Mouse (Mus musculus): ENCODE measurements around the gene Slc6a5. TPM values are rescaled to one million over a fixed set of nuclear protein-coding genes. Genes with fewer than 3 reads are reported as not detected.
"Not testable (repeated sequence)": the region's sequence is repeated elsewhere in the genome, so short reads cannot be mapped to it uniquely, and the experiment has no call there.

The Slc6a5 gene
- polyA plus RNA-seq, 1 experiment from 2014 or later, result not detected

- WGBS, result 8% methylated on average over 4 of the region's 4 CpGs
- H3K36me3 ChIP-seq (ENCODE audit: control insufficient read depth, insufficient read depth, low read length), result no peaks in the 10 kb centered on the region
- 0 out of 2 replicates have a peak, but pooled peaks cover 4% of the 10 kb centered on the region for H3K4me1 ChIP-seq (ENCODE audit: control insufficient read depth, insufficient read depth, low read length)
- peak; percentile 80 for ATAC-seq
- peak overlapping the region; percentile 31; the same call in 1 of the 2 replicates for H3K4me2 ChIP-seq (ENCODE audit: low read length)
- H3K4me3 ChIP-seq (ENCODE audit: low read depth, low read length), result no peak overlapping the region
- DNase-seq (ENCODE audit: low spot score), result no peak
- H3K9ac ChIP-seq (ENCODE audit: low read length), result 0 out of 2 replicates have a peak overlapping the region, but pooled peaks have one; percentile 30
- no peaks in the 10 kb centered on the region for H3K9me3 ChIP-seq (replicated peaks; ENCODE audit: control insufficient read depth, low read length)
- H3K27me3 ChIP-seq (replicated peaks; ENCODE audit: control insufficient read depth, insufficient read depth, low read length), result peaks cover 57% of the 10 kb centered on the region
- 0 out of 2 replicates have a peak overlapping the region, but pooled peaks have one; percentile 1 for H3K27ac ChIP-seq (ENCODE audit: low read depth, low read length)
Observed at GRCm38 (mm10) chr7:49922928-49923327, 13.0 kb downstream of the Slc6a5 start.

- WGBS, result under 1% methylated on average over 13 of the region's 13 CpGs
Observed at GRCm38 (mm10) chr7:49923376-49923775, 13.4 kb downstream of the Slc6a5 start.

GRCm38 (mm10) chr7:49928571-49928970 lies 18.6 kb downstream of the Slc6a5 start:
- ATAC-seq (peak; percentile 47; the same call in 1 of the 2 replicates), DNase-seq (ENCODE audit: low spot score) (no peak)
- H3K36me3 ChIP-seq (ENCODE audit: control insufficient read depth, insufficient read depth, low read length), result no peaks in the 10 kb centered on the region
- no peak overlapping the region for H3K4me3 ChIP-seq (ENCODE audit: low read depth, low read length)
- H3K27ac ChIP-seq (ENCODE audit: low read depth, low read length), result no peak overlapping the region
- H3K27me3 ChIP-seq (replicated peaks; ENCODE audit: control insufficient read depth, insufficient read depth, low read length), result peaks cover 21% of the 10 kb centered on the region
- H3K4me2 ChIP-seq (ENCODE audit: low read length), result no peak overlapping the region
- no peaks in the 10 kb centered on the region for H3K9me3 ChIP-seq (replicated peaks; ENCODE audit: control insufficient read depth, low read length)
- WGBS, result 60% methylated on average over 3 of the region's 3 CpGs
- no peak overlapping the region for H3K9ac ChIP-seq (ENCODE audit: low read length)
- H3K4me1 ChIP-seq (ENCODE audit: control insufficient read depth, insufficient read depth, low read length), result no peaks in the 10 kb centered on the region

More at GRCm38 (mm10) chr7:49923376-49923775, 13.4 kb downstream of the Slc6a5 start:
- H3K4me1 ChIP-seq (ENCODE audit: control insufficient read depth, insufficient read depth, low read length), result 0 out of 2 replicates have a peak, but pooled peaks cover 4% of the 10 kb centered on the region
- peaks cover 52% of the 10 kb centered on the region for H3K27me3 ChIP-seq (replicated peaks; ENCODE audit: control insufficient read depth, insufficient read depth, low read length)
- H3K4me2 ChIP-seq (ENCODE audit: low read length), result peak overlapping the region; percentile 31; the same call in 1 of the 2 replicates
- H3K27ac ChIP-seq (ENCODE audit: low read depth, low read length), result 0 out of 2 replicates have a peak overlapping the region, but pooled peaks have one; percentile 1
- 0 out of 2 replicates have a peak overlapping the region, but pooled peaks have one; percentile 30 for H3K9ac ChIP-seq (ENCODE audit: low read length)
- no peaks in the 10 kb centered on the region for H3K9me3 ChIP-seq (replicated peaks; ENCODE audit: control insufficient read depth, low read length)
- ATAC-seq, result peak; percentile 90
- no peaks in the 10 kb centered on the region for H3K36me3 ChIP-seq (ENCODE audit: control insufficient read depth, insufficient read depth, low read length)
- peak; percentile 94 for DNase-seq (ENCODE audit: low spot score)
- H3K4me3 ChIP-seq (ENCODE audit: low read depth, low read length), result no peak overlapping the region

- H3K27me3 ChIP-seq (replicated peaks; ENCODE audit: control insufficient read depth, insufficient read depth, low read length), result peaks cover 12% of the 10 kb centered on the region
- DNase-seq (ENCODE audit: low spot score), result no peak
- no peak overlapping the region for H3K27ac ChIP-seq (ENCODE audit: low read depth, low read length)
Observed at GRCm38 (mm10) chr7:49929999-49930398, 20.1 kb downstream of the Slc6a5 start.

GRCm38 (mm10) chr7:49933386-49934115 lies 23.6 kb downstream of the Slc6a5 start:
- not testable (repeated sequence) for H3K27ac ChIP-seq (ENCODE audit: low read depth, low read length); H3K9ac ChIP-seq (ENCODE audit: low read length); H3K36me3 ChIP-seq (ENCODE audit: control insufficient read depth, insufficient read depth, low read length); H3K4me1 ChIP-seq (ENCODE audit: control insufficient read depth, insufficient read depth, low read length); ATAC-seq; H3K4me3 ChIP-seq (ENCODE audit: low read depth, low read length); H3K4me2 ChIP-seq (ENCODE audit: low read length); DNase-seq (ENCODE audit: low spot score); H3K27me3 ChIP-seq (replicated peaks; ENCODE audit: control insufficient read depth, insufficient read depth, low read length); H3K9me3 ChIP-seq (replicated peaks; ENCODE audit: control insufficient read depth, low read length)
- 73% methylated on average over 14 of the region's 14 CpGs for WGBS

More at GRCm38 (mm10) chr7:49929999-49930398, 20.1 kb downstream of the Slc6a5 start:
- WGBS, result 47% methylated on average over 4 of the region's 4 CpGs
- Histone ChIP-seq H3K4me3 (ENCODE audit: low read depth, low read length) (no peak overlapping the region), H3K4me2 (ENCODE audit: low read length) (no peak overlapping the region), H3K9me3 (replicated peaks; ENCODE audit: control insufficient read depth, low read length) (no peaks in the 10 kb centered on the region), H3K4me1 (ENCODE audit: control insufficient read depth, insufficient read depth, low read length) (no peaks in the 10 kb centered on the region), H3K36me3 (ENCODE audit: control insufficient read depth, insufficient read depth, low read length) (no peaks in the 10 kb centered on the region), H3K9ac (ENCODE audit: low read length) (no peak overlapping the region)
- ATAC-seq, result no peak

- Histone ChIP-seq H3K27me3 (replicated peaks; ENCODE audit: control insufficient read depth, insufficient read depth, low read length) (no peaks in the 10 kb centered on the region), H3K4me3 (ENCODE audit: low read depth, low read length) (no peak overlapping the region), H3K9me3 (replicated peaks; ENCODE audit: control insufficient read depth, low read length) (no peaks in the 10 kb centered on the region), H3K4me2 (ENCODE audit: low read length) (no peak overlapping the region), H3K27ac (ENCODE audit: low read depth, low read length) (no peak overlapping the region), H3K4me1 (ENCODE audit: control insufficient read depth, insufficient read depth, low read length) (peaks cover under 1% of the 10 kb centered on the region; the same call in 1 of the 2 replicates), H3K9ac (ENCODE audit: low read length) (no peak overlapping the region), H3K36me3 (ENCODE audit: control insufficient read depth, insufficient read depth, low read length) (no peaks in the 10 kb centered on the region)
- 82% methylated on average over 3 of the region's 3 CpGs for WGBS
- ATAC-seq (no peak), DNase-seq (ENCODE audit: low spot score) (no peak)
Observed at GRCm38 (mm10) chr7:49936821-49937220, 26.9 kb downstream of the Slc6a5 start.

- Histone ChIP-seq H3K27me3 (replicated peaks; ENCODE audit: control insufficient read depth, insufficient read depth, low read length) (no peaks in the 10 kb centered on the region), H3K4me2 (ENCODE audit: low read length) (no peak overlapping the region), H3K36me3 (ENCODE audit: control insufficient read depth, insufficient read depth, low read length) (no peaks in the 10 kb centered on the region), H3K9me3 (replicated peaks; ENCODE audit: control insufficient read depth, low read length) (no peaks in the 10 kb centered on the region), H3K27ac (ENCODE audit: low read depth, low read length) (no peak overlapping the region), H3K9ac (ENCODE audit: low read length) (no peak overlapping the region), H3K4me3 (ENCODE audit: low read depth, low read length) (no peak overlapping the region), H3K4me1 (ENCODE audit: control insufficient read depth, insufficient read depth, low read length) (peaks cover 4% of the 10 kb centered on the region; the same call in 1 of the 2 replicates)
- WGBS, result 30% methylated on average over 3 of the region's 3 CpGs
- DNase-seq (ENCODE audit: low spot score) (no peak), ATAC-seq (peak; percentile 42; the same call in 1 of the 2 replicates)
Observed at GRCm38 (mm10) chr7:49942023-49942422, 32.1 kb downstream of the Slc6a5 start.

GRCm38 (mm10) chr7:49942490-49942889 lies 32.5 kb downstream of the Slc6a5 start:
- DNase-seq (ENCODE audit: low spot score) (no peak), ATAC-seq (no peak)
- Histone ChIP-seq H3K4me3 (ENCODE audit: low read depth, low read length) (no peak overlapping the region), H3K9ac (ENCODE audit: low read length) (no peak overlapping the region), H3K9me3 (replicated peaks; ENCODE audit: control insufficient read depth, low read length) (no peaks in the 10 kb centered on the region), H3K4me2 (ENCODE audit: low read length) (no peak overlapping the region), H3K27me3 (replicated peaks; ENCODE audit: control insufficient read depth, insufficient read depth, low read length) (no peaks in the 10 kb centered on the region), H3K4me1 (ENCODE audit: control insufficient read depth, insufficient read depth, low read length) (peaks cover 4% of the 10 kb centered on the region; the same call in 1 of the 2 replicates), H3K27ac (ENCODE audit: low read depth, low read length) (no peak overlapping the region), H3K36me3 (ENCODE audit: control insufficient read depth, insufficient read depth, low read length) (no peaks in the 10 kb centered on the region)
- 56% methylated on average over 5 of the region's 5 CpGs for WGBS

- no peaks in the 10 kb centered on the region for H3K27me3 ChIP-seq (replicated peaks; ENCODE audit: control insufficient read depth, insufficient read depth, low read length)
- H3K36me3 ChIP-seq (ENCODE audit: control insufficient read depth, insufficient read depth, low read length), result no peaks in the 10 kb centered on the region
- H3K4me1 ChIP-seq (ENCODE audit: control insufficient read depth, insufficient read depth, low read length), result peaks cover 4% of the 10 kb centered on the region; the same call in 1 of the 2 replicates
- H3K4me2 ChIP-seq (ENCODE audit: low read length), result no peak overlapping the region
- no peak overlapping the region for H3K4me3 ChIP-seq (ENCODE audit: low read depth, low read length)
- no peak overlapping the region for H3K9ac ChIP-seq (ENCODE audit: low read length)
- H3K27ac ChIP-seq (ENCODE audit: low read depth, low read length), result no peak overlapping the region
- no peak for ATAC-seq
- WGBS, result 90% methylated on average over 9 of the region's 9 CpGs
- no peak for DNase-seq (ENCODE audit: low spot score)
- H3K9me3 ChIP-seq (replicated peaks; ENCODE audit: control insufficient read depth, low read length), result no peaks in the 10 kb centered on the region
Observed at GRCm38 (mm10) chr7:49946691-49947090, 36.7 kb downstream of the Slc6a5 start.
